Mouse (Mus musculus): ENCODE data around the gene Tbxas1. TPM values are rescaled to one million over a fixed set of nuclear protein-coding genes. Genes with fewer than 3 reads are reported as not detected.

Tbxas1 gene
- total and polyA plus RNA-seq, 3 experiments, result not detected

DNA sequence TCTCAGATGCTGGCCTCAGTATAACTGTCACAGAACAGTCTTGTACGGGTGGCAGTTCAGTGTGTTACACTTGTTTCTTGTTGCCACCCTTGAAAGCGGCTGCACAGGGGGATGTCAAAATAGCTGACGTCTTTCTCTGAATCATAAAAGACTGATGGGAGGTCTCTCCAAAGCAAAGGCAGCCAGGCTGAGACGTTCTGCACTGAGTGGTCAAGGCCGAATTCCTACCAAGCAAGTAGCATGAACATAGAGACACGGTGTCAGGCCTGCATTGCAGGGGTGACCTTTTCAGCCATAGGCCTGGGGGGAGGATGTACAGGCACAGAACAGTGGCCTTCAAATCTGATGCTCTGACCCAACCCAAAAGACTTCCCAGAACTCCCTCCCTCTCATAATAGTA, 30.8 kb downstream of the Tbxas1 start:
- Histone ChIP-seq H3K27ac (ENCODE audit: insufficient read depth, low read depth) (no peak overlapping the region), H3K4me3 (replicated peaks in 1 of 3; ENCODE audit: low read depth in 2 of 3, low read length in 2 of 3, poor library complexity in 1 of 3) (no peak overlapping the region), H3K4me2 (ENCODE audit: insufficient read depth, low read depth, poor library complexity, severe bottlenecking) (no peak overlapping the region), H3K36me3 (replicated peaks in 1 of 2; ENCODE audit: control insufficient read depth in 1 of 2, insufficient read depth in 1 of 2, low read length in 1 of 2) (no peaks in the 10 kb centered on the region), H3K9me3 (replicated peaks; ENCODE audit: low read length) (no peaks in the 10 kb centered on the region), H3K27me3 (replicated peaks) (no peaks in the 10 kb centered on the region), H3K4me1 (ENCODE audit: control insufficient read depth in 1 of 2, insufficient read depth in 2 of 2) (peaks cover 6 to 14% of the 10 kb centered on the region in 2 experiments; a peak in 3 of 4 replicates), H3K79me2 (replicated peaks; ENCODE audit: control insufficient read depth, extremely low read depth, insufficient read depth, poor library complexity, severe bottlenecking) (no peaks in the 10 kb centered on the region), H3K9ac (ENCODE audit: insufficient read depth, low read depth) (no peak overlapping the region)
- dilution Hi-C loops (cut with MboI; ENCODE audit: extremely low pct_ligation_motif_present, extremely low pct_unique_long_range_greater_than_20kb, low sequenced_read_pairs), result no loop called here
- TF ChIP-seq MEF2A (IDR thresholded peaks at IDR 0.05; ENCODE audit: borderline replicate concordance, low read depth, low read length) (no peak), UBTF (IDR thresholded peaks at IDR 0.05; ENCODE audit: low read depth, low read length) (no peak), MXI1 (IDR thresholded peaks at IDR 0.05; ENCODE audit: low read depth, low read length) (no peak), MYC (IDR thresholded peaks at IDR 0.05; ENCODE audit: low read depth, low read length) (no peak), ELF1 (IDR thresholded peaks at IDR 0.05; ENCODE audit: low read depth, low read length) (no peak), EP300 (IDR thresholded peaks at IDR 0.05; ENCODE audit: low read length) (no peak), MAX (IDR thresholded peaks at IDR 0.05; ENCODE audit: low read length) (no peak), TCF12 (IDR thresholded peaks at IDR 0.05; ENCODE audit: low read depth, low read length) (no peak)
- DNase-seq (ENCODE audit: extremely low read depth), result no peak
- in situ Hi-C loops (cut with MboI; ENCODE audit: low pct_ligation_motif_present, low pct_unique_long_range_greater_than_20kb, low sequenced_read_pairs), result loop anchor here (10.0 kb wide), 1 partner anchor 261 kb away; no protein-coding TSS in a partner anchor

DNA sequence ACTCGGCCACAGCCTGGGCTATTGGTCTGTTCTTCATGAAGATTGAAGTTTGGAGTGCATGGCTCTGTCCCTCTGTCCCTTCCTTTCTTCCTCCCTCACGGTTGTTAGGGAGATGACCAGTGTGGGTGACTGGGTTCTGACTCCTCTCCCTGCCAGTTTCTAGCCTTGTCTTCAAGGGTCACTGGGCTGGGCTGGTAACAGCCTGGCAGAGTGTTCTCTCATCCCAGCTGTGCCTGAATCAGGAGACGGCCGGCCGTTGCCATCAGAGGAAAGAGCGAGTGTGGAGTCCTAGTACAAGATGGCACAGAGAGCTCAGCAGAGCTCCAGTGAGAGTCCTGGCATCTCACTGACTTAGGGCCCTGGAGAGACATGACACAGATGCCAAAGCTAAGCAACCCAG, 33.2 kb downstream of the Tbxas1 start:
- Histone ChIP-seq H3K4me1 (ENCODE audit: control insufficient read depth in 1 of 2, insufficient read depth in 2 of 2) (peaks cover 6 to 7% of the 10 kb centered on the region in 2 experiments; a peak in 3 of 4 replicates), H3K27me3 (replicated peaks) (no peaks in the 10 kb centered on the region), H3K9ac (ENCODE audit: insufficient read depth, low read depth) (no peak overlapping the region), H3K36me3 (replicated peaks in 1 of 2; ENCODE audit: control insufficient read depth in 1 of 2, insufficient read depth in 1 of 2, low read length in 1 of 2) (no peaks in the 10 kb centered on the region), H3K4me2 (ENCODE audit: insufficient read depth, low read depth, poor library complexity, severe bottlenecking) (no peak overlapping the region), H3K9me3 (replicated peaks; ENCODE audit: low read length) (no peaks in the 10 kb centered on the region), H3K27ac (ENCODE audit: insufficient read depth, low read depth) (no peak overlapping the region), H3K79me2 (replicated peaks; ENCODE audit: control insufficient read depth, extremely low read depth, insufficient read depth, poor library complexity, severe bottlenecking) (no peaks in the 10 kb centered on the region), H3K4me3 (replicated peaks in 1 of 3; ENCODE audit: low read depth in 2 of 3, low read length in 2 of 3, poor library complexity in 1 of 3) (no peak overlapping the region)
- dilution Hi-C loops (cut with MboI; ENCODE audit: extremely low pct_ligation_motif_present, extremely low pct_unique_long_range_greater_than_20kb, low sequenced_read_pairs) (no loop called here), in situ Hi-C loops (cut with MboI; ENCODE audit: low pct_ligation_motif_present, low pct_unique_long_range_greater_than_20kb, low sequenced_read_pairs) (loop anchor here (10.0 kb wide), 1 partner anchor 264 kb away; no protein-coding TSS in a partner anchor)
- no peak for TF ChIP-seq E2F4 (IDR thresholded peaks at IDR 0.05; ENCODE audit: insufficient replicate concordance, low read depth, low read length)
- TF ChIP-seq JUND (conservative IDR thresholded peaks at IDR 0.05; ENCODE audit: low read depth, low read length), result no peak
- no peak for TF ChIP-seq SMC3 (IDR thresholded peaks at IDR 0.05; ENCODE audit: low read depth, low read length)
- no peak for TF ChIP-seq HCFC1 (IDR thresholded peaks at IDR 0.05; ENCODE audit: low read depth, low read length)
- TF ChIP-seq POLR2A (IDR thresholded peaks at IDR 0.05; ENCODE audit: low read depth, low read length), result no peak
- TF ChIP-seq MAFK (IDR thresholded peaks at IDR 0.05; ENCODE audit: insufficient replicate concordance, low read length), result no peak
- TF ChIP-seq NELFE (IDR thresholded peaks at IDR 0.05; ENCODE audit: low read depth, low read length), result no peak
- no peak for TF ChIP-seq IRF4 (IDR thresholded peaks at IDR 0.05; ENCODE audit: low read depth, low read length)
- no peak for TF ChIP-seq USF2 (conservative IDR thresholded peaks at IDR 0.05; ENCODE audit: low read depth, low read length)
- no peak for TF ChIP-seq UBTF (IDR thresholded peaks at IDR 0.05; ENCODE audit: low read depth, low read length)
- no peak for TF ChIP-seq NRF1 (IDR thresholded peaks at IDR 0.05; ENCODE audit: low read depth, low read length)
- TF ChIP-seq CTCF (conservative IDR thresholded peaks at IDR 0.05 in 1 of 2, IDR thresholded peaks at IDR 0.05 in 1 of 2; ENCODE audit: low read depth in 2 of 2, low read length in 2 of 2), result no peak
- TF ChIP-seq SIN3A (IDR thresholded peaks at IDR 0.05; ENCODE audit: low read length), result no peak
- no peak for TF ChIP-seq POLR2AphosphoS2 (IDR thresholded peaks at IDR 0.05; ENCODE audit: low read depth, low read length)
- no peak for DNase-seq (ENCODE audit: extremely low read depth)

Measured in CH12.LX (cell line).